Mouse (Mus musculus) stomach, embryonic 16.5 days (tissue): ENCODE measurements around the gene Itln1. TPM values are rescaled to one million over a fixed set of nuclear protein-coding genes. Genes with fewer than 3 reads are reported as not detected.

ENCODE experiments used
- ATAC-seq: fragments of 200-750 bp; cut with Nextera tagmentation; 2 replicates; pipeline ENCODE4 v1.8.0; 2017; ENCODE audit warnings: moderate number of reproducible peaks, moderate TSS enrichment; ENCODE audit not compliant: insufficient read depth, low FRiP score
- H3K27ac ChIP-seq: fragments of 300-500 bp; sonication (generic); 2 replicates; pipeline ENCODE4 v1.5.1; 2014; ENCODE audit warnings: low read length
- H3K27me3 ChIP-seq: fragments of 300-500 bp; sonication (generic); 2 replicates; pipeline ENCODE4 v1.6.1; 2014; ENCODE audit warnings: low read length, control low read depth, mixed read lengths; ENCODE audit not compliant: control insufficient read depth, insufficient read depth
- H3K36me3 ChIP-seq: fragments of 300-500 bp; sonication (generic); 2 replicates; pipeline ENCODE4 v1.6.1; 2014; ENCODE audit warnings: low read length; ENCODE audit not compliant: control insufficient read depth, insufficient read depth
- H3K4me1 ChIP-seq: fragments of 300-500 bp; sonication (generic); 2 replicates; pipeline ENCODE4 v1.6.1; 2014; ENCODE audit warnings: low read length, control low read depth, mixed read lengths; ENCODE audit not compliant: control insufficient read depth, insufficient read depth
- H3K4me2 ChIP-seq: fragments of 300-500 bp; sonication (generic); 2 replicates; pipeline ENCODE4 v1.6.1; 2014; ENCODE audit warnings: low read depth, low read length, mixed read lengths
- H3K4me3 ChIP-seq: fragments of 300-500 bp; sonication (generic); replicated peaks from 2 replicates; pipeline ENCODE4 v1.5.1; 2014; ENCODE audit warnings: mild to moderate bottlenecking, low read length
- H3K9ac ChIP-seq: fragments of 300-500 bp; sonication (generic); 2 replicates; pipeline ENCODE4 v1.6.1; 2014; ENCODE audit warnings: low read length
- H3K9me3 ChIP-seq: fragments of 300-500 bp; sonication (generic); replicated peaks from 2 replicates; pipeline ENCODE4 v1.6.1; 2016; ENCODE audit warnings: low read length, control low read depth; ENCODE audit not compliant: control insufficient read depth
- WGBS: fragments of 180-500 bp; shearing (Covaris S2); extraction: QIAGEN DNeasy Blood & Tissue Kit; methylation state at CpG from one replicate; pipeline ENCODE4 v1.1.7; 2014; 5-methylcytosine and 5-hydroxymethylcytosine counted together
- polyA plus RNA-seq: library from polyadenylated mRNA; unstranded; fragments of >200 nt; fragmentation: Nextera tagmentation; extraction: Ambion mirVana; gene quantifications from 2 replicates; pipeline ENCODE4 v1.2.1, GENCODE M21; 2015

Itln1 gene
- polyA plus RNA-seq, 1 experiment from 2014 or later, result not detected

- no peak for ATAC-seq
- Histone ChIP-seq H3K4me1 (no peaks in the 10 kb centered on the region), H3K27ac (no peak overlapping the region)
These were observed 537 bp downstream of the Itln1 start for GRCm38 (mm10) chr1:171534557-171534956.

DNA sequence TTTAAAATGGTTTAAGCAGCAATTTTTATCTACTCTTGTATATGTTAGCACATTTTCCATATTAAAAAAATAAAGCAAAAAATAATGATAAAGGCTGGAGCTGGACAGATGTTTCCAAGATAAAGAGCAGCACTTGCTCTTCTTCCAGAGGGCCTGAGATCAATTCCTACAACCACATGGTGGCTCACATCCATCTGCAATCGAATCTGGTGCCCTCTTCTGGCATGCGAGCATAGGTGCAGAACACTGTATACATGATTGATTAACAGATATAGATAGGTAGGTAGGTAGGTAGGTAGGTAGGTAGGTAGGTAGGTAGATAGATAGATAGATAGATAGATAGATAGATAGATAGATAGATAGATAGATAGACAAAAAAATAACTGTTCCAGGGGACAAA, 2.3 kb downstream of the Itln1 start:
- Histone ChIP-seq H3K36me3 (no peaks in the 10 kb centered on the region), H3K4me1 (no peaks in the 10 kb centered on the region), H3K9me3 (no peaks in the 10 kb centered on the region), H3K4me3 (no peak overlapping the region), H3K4me2 (no peak overlapping the region), H3K27ac (no peak overlapping the region), H3K27me3 (no peaks in the 10 kb centered on the region), H3K9ac (no peak overlapping the region)
- WGBS, result 48% methylated on average over 2 of the region's 2 CpGs
- no peak for ATAC-seq

More at GRCm38 (mm10) chr1:171534557-171534956, 537 bp downstream of the Itln1 start:
- Histone ChIP-seq H3K9me3 (no peaks in the 10 kb centered on the region), H3K9ac (no peak overlapping the region), H3K27me3 (no peaks in the 10 kb centered on the region), H3K36me3 (no peaks in the 10 kb centered on the region), H3K4me3 (no peak overlapping the region), H3K4me2 (no peak overlapping the region)

DNA sequence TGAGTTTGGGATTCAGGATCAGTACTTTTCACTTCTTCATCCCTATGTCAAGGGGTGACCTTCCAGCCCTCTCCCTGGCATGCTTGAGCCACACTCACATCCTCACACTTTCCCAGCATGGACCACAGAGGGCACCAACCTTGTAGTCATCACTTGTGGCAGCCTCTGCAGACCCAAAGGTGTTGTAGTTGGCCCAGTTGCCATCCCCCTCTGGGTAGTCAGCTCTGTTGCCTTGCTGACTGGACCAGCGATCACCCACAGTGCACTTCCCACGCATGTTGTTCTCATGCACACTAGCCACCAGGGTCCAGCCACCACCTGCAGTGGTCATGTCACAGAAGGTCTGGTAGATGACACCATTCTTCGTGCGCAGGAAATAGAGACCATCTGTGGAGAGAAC, 3.7 kb downstream of the Itln1 start:
- H3K36me3 ChIP-seq, result no peaks in the 10 kb centered on the region
- H3K4me3 ChIP-seq, result no peak overlapping the region
- H3K9ac ChIP-seq, result no peak overlapping the region
- no peak for ATAC-seq
- H3K4me1 ChIP-seq, result no peaks in the 10 kb centered on the region
- no peak overlapping the region for H3K27ac ChIP-seq
- H3K4me2 ChIP-seq, result no peak overlapping the region
- H3K9me3 ChIP-seq, result no peaks in the 10 kb centered on the region
- H3K27me3 ChIP-seq, result no peaks in the 10 kb centered on the region
- 88% methylated on average over 4 of the region's 4 CpGs for WGBS

DNA sequence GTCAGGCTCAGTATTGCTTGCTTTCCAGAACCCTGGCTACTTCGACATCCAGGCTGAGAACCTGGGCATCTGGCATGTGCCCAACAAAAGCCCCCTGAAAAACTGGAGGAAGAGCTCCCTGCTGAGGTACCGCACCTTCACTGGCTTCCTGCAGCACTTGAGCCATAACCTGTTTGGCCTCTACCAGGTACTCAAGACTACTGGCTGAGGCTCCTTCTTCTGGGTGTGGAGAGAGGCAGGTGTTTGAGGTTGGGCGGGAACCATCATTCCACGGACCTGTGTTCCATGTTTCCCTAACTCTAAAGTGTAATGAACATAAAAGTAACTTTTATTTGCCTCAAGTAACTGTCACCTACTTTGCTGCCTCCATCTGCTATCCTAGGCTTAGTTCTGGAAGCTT, 19.5 kb downstream of the Itln1 start:
- Histone ChIP-seq H3K4me3 (no peak overlapping the region), H3K4me1 (no peaks in the 10 kb centered on the region), H3K27me3 (no peaks in the 10 kb centered on the region), H3K9me3 (no peaks in the 10 kb centered on the region), H3K27ac (no peak overlapping the region), H3K36me3 (no peaks in the 10 kb centered on the region), H3K9ac (no peak overlapping the region), H3K4me2 (no peak overlapping the region)
- no peak for ATAC-seq
- WGBS, result 77% methylated on average over 4 of the region's 4 CpGs

- Histone ChIP-seq H3K27me3 (no peaks in the 10 kb centered on the region), H3K36me3 (no peaks in the 10 kb centered on the region), H3K9me3 (no peaks in the 10 kb centered on the region), H3K9ac (no peak overlapping the region), H3K27ac (no peak overlapping the region), H3K4me1 (no peaks in the 10 kb centered on the region), H3K4me3 (no peak overlapping the region), H3K4me2 (no peak overlapping the region)
- WGBS, result 14% methylated on average over 1 of the region's 1 CpGs
- ATAC-seq, result no peak
These were observed 20.1 kb downstream of the Itln1 start for GRCm38 (mm10) chr1:171515039-171515438.

DNA sequence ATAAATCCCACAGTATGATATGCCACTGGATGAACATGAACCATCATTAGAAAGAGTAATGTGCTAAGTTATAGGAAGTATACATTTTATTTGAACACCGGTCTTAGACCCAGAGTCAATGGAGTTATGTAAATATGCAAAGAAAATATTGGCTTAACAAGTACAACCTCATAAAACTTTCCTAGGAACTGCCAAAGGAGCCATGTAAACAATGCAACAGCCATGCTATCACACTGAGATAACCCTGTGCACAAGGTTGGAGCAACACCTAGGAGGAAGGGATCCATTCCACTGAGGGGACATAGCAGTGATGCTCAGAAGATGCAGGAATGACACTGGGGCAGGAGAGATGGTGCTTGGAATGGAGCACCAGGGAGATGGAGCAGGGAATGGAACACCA, 21.3 kb downstream of the Itln1 start:
- no peaks in the 10 kb centered on the region for H3K27me3 ChIP-seq
- no peak overlapping the region for H3K9ac ChIP-seq
- ATAC-seq, result peak; percentile 66; the same call in 1 of the 2 replicates
- H3K4me3 ChIP-seq, result no peak overlapping the region
- WGBS, result 62% methylated on average over 1 of the region's 1 CpGs
- no peak overlapping the region for H3K4me2 ChIP-seq
- H3K9me3 ChIP-seq, result no peaks in the 10 kb centered on the region
- no peak overlapping the region for H3K27ac ChIP-seq
- no peaks in the 10 kb centered on the region for H3K36me3 ChIP-seq
- H3K4me1 ChIP-seq, result no peaks in the 10 kb centered on the region

DNA sequence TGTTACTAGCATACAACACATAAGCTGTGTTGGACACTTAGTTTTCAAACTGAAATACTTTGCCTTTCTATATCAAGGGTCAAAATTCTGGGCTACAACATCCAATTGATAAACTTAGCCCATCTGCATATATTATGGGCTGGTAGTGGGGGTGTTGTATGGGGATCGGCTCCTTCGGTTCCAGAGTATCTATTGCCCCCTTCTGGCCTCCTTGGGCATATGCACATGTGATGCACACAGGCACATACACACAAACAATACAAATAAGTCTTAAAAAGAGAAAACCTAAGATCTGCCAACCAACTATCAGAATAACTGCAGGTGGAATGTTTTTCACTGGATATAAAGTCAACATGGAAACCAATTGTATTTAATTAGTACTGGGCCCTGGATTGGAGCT, 21.9 kb downstream of the Itln1 start:
- Histone ChIP-seq H3K9me3 (no peaks in the 10 kb centered on the region), H3K9ac (no peak overlapping the region), H3K36me3 (no peaks in the 10 kb centered on the region), H3K4me2 (no peak overlapping the region), H3K27me3 (no peaks in the 10 kb centered on the region), H3K4me1 (no peaks in the 10 kb centered on the region), H3K4me3 (no peak overlapping the region), H3K27ac (no peak overlapping the region)
- ATAC-seq, result no peak
- 89% methylated on average over 2 of the region's 2 CpGs for WGBS

DNA sequence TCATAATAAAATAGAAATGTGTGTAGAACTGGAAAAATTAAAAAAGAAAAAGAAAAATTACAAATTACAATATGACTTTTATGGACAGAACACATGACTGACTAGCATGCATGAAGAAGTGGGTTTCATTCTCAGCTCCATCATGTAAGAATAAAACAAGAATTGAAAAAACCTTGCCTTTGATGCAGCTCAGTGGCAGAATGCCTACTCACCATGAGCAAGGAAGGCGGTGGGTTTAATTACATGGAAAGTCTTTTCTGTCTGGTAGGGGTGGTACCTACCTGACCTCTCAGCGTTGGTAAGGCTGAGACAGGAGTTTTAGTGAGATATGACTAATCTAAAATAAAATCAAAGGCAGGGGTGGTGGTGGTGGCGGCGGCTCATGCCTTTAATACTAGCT, 30.5 kb downstream of the Itln1 start:
- Histone ChIP-seq H3K9me3 (no peaks in the 10 kb centered on the region), H3K4me2 (peak overlapping the region; percentile 44), H3K4me1 (peaks cover 4% of the 10 kb centered on the region), H3K4me3 (peak overlapping the region; percentile 22), H3K9ac (no peak overlapping the region), H3K36me3 (no peaks in the 10 kb centered on the region), H3K27me3 (no peaks in the 10 kb centered on the region), H3K27ac (no peak overlapping the region)
- ATAC-seq, result no peak
- WGBS, result 64% methylated on average over 4 of the region's 4 CpGs

DNA sequence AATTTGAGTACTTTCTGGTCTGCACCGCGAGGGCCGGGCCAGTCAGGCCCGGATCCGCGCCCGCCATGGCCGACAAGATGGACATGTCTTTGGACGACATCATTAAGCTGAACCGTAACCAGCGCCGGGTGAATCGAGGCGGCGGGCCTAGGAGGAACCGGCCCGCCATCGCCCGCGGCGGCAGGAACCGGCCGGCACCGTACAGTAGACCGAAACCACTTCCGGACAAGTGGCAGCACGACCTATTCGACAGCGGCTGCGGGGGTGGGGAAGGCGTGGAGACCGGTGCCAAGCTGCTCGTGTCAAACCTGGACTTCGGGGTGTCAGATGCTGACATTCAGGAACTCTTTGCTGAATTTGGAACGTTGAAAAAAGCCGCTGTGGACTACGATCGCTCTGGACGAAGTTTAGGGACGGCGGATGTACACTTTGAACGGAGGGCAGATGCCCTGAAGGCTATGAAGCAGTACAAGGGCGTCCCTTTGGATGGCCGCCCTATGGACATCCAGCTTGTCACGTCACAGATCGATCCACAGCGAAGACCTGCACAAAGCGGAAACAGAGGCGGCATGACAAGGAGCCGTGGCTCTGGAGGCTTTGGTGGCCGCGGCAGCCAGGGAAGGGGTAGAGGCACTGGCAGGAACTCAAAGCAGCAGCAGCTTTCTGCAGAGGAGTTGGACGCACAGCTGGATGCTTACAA, 31.4 kb downstream of the Itln1 start:
- Histone ChIP-seq H3K36me3 (no peaks in the 10 kb centered on the region), H3K4me2 (peak overlapping the region; percentile 70), H3K9me3 (no peaks in the 10 kb centered on the region), H3K27ac (peak overlapping the region; percentile 98), H3K9ac (peak overlapping the region; percentile 79), H3K4me3 (peak overlapping the region; percentile 54), H3K4me1 (peaks cover 7% of the 10 kb centered on the region), H3K27me3 (no peaks in the 10 kb centered on the region)
- ATAC-seq, result peak; percentile 65
- WGBS, result under 1% methylated on average over 53 of the region's 53 CpGs
